Mouse (Mus musculus) heart, adult 11 months (tissue): ENCODE data around the gene Gatad2b.

Source experiments
- DNase-seq: peaks from one replicate; pipeline ENCODE4 v3.0.0; 2022

Gatad2b gene

DNA sequence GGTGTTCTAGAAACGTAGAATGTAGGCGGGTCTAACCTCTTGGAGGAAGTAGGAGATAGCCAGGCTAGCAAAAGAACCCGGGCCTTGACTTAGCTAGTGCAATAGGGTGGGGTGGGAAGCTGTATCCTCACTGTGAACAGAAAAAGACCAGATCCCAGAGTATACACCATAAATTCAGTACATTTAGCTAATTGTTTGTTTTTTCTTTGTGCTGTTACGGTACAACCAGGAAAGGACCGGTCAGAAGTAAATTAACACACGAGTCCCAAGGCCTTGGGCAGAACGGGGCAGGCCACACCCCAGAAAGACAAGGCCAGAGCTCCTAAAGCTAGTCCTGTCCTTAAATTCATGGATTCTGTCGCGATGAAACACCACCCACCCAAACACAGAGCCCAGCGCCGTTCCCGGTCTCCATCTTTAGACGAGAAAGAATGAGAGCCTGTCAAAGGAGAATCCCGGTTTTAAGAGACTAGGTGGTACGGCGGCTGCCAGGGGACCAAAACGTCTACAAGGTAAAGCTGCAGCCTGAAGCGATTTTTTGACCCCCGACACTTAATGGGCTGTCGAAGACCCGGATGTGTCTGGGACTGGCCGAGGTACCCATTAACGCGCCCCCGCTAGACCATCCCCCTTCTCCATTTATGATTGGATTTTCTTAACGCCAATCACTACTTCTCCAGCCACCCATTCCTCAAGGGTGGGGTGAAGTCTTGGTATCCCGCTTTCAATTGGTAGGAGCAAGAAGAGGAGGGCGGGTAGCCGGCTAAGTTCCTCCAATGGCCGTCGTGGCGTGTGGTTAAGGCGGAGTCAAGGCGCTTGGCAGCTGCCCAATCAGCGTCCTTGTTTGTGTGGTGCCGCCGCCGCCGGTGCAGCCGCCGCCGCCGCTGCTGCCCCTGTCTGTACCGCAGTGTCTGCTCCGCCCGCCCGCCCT is at the start of gene Gatad2b:
Gene Gatad2b (plus strand): TSS at position 834 of the 931 bp plus-strand sequence.
- DNase-seq = peak; percentile 100

DNA sequence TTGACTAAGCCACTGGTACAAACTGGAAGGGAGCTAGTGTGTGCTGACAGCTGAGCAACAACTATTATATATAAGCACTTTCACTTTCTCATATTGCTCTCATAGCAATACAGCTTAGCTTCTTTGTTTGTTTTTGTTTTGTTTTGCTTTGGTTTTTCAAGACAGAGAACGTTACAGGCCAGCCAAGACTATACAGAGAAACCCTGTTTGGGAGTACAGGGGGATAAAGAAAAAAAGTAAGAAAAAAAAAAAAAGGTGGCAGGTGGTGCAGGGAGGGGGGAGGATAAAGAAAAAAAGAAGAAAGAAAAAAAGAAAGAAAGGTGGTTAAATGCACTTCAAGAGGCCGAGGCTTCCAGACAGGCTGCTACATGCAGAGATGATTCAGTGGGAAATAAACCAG is 47.6 kb upstream of the Gatad2b start:
- no peak for DNase-seq

DNA sequence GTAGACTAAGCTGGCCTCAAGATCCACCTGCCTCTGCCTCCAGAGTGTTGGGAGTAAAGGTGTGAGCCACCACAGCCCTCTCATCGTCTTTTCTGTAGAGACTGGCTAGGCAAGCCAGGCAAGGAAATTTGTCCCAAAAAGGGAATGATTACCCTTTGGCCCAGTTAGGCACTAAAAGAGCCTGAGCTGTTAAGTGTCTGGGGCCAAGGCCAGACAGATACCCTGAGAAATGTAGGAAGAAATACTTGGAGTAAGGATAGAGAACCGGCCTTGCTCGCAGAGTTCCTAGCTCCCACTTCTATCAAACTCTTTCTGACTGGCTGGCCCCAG is 45.4 kb upstream of the Gatad2b start:
- DNase-seq = no peak

DNA sequence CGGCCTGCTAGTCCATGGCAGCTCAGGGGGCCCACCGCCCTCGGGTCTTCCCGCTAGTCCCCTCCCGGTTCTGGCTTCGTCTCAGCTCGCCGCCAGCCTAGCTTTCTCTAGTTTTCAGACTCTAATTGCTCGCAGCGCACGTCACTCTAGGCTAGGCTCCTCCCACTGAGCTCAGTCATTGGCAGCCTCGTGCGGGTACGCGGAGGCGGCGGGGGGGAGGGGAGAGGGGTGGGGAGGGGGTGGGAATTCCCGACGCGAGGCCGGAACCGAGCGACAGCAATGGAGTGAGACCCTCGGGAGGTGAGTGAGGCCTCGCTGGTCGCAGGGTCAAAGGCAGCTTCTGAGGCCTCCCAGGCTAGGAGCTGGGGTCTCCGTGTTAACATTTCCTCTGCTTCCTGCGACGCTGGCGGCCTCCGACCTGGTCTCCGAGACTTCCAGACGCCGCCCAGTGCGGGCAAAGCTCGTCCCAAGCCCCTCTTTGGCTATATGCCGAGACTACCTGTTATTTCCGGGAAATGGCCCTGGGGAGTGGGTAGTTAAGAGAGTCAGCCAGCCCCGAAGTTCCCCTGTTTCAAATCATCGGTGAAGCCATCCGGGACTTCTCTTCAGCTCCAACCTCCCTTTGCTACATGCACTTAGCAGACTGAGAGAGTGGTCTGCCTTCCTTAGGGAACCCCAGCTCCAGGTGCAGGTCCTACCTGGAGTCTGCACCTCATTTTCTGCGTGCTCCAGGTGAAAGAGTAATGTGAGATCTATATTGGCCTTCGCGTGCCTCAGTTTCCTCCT is 44.8 kb upstream of the Gatad2b start, which contains the start of gene Slc39a1:
Gene Slc39a1 (plus strand): TSS at position 213 of the 786 bp plus-strand sequence.
- DNase-seq = peak; percentile 100

DNA sequence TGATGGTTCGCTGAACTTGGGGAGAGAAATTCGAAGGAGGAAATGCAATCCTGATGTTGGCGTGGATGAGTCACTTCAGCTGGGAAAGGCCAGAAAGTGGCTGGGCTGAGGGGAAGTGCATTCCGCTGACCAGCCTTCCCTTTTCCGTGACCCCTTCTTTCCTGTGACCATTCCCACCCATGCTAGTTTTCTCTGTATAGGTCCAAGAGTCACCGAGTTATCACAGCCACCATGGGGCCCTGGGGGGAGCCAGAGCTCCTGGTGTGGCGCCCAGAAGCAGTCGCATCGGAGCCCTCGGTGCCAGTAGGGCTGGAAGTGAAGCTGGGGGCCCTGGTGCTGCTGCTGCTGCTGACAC is 44.3 kb upstream of the Gatad2b start:
- peak; percentile 97 for DNase-seq

DNA sequence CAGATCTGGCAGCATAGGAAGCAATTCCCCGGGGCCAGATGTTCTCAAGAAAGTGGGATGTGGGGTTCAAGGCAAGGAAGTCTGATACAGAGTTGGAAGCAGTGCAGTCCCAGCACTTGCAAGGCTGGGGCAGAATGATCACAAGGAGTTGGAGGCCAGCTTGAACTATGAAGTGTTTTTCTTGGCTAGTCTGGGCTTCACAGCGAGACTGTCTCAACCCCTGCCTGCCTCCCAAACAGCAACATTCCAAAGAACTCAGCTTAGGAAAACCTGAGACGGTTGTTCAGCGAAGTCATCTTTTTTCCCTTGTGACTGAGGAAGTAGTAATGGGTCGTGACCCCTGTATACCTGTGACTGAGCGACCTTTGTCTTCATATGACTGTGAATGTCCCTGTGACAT is 42.2 kb upstream of the Gatad2b start:
- peak; percentile 91 for DNase-seq

DNA sequence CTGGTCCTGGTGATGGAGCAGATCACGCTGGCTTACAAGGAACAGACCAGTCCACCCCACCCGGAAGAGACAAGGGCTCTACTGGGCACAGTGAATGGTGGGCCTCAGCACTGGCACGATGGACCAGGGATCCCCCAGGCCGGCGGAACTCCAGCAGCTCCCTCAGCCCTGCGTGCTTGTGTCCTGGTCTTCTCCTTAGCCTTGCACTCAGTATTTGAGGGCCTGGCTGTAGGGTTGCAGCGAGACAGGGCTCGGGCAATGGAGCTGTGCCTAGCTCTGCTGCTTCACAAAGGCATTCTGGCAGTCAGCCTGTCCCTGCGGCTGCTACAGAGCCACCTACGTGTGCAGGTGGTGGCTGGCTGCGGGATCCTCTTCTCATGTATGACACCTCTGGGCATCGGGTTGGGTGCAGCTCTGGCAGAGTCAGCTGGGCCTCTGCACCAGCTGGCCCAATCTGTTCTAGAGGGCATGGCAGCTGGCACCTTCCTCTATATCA is 41.2 kb upstream of the Gatad2b start:
- DNase-seq = peak; percentile 92

DNA sequence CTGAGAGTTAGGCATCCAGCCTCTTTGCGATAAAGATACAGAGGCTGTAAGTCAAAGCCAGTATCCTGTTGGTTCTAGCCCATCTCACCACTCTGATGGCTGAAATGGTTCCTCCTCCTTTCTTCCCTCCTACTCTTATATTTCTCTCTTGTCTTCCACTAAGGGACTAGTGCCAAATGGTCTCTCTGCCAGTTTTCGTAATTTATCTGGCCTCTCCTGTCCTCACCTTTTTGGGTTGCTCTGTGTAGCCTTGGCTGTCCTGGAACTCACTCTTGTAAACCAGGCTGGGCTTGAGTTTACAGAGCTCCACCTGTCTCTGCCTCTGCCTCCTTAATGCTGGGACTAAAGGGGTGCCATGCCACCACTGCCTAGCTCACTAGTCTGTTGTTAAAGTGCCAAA is 40.3 kb upstream of the Gatad2b start:
- peak; percentile 90 for DNase-seq

DNA sequence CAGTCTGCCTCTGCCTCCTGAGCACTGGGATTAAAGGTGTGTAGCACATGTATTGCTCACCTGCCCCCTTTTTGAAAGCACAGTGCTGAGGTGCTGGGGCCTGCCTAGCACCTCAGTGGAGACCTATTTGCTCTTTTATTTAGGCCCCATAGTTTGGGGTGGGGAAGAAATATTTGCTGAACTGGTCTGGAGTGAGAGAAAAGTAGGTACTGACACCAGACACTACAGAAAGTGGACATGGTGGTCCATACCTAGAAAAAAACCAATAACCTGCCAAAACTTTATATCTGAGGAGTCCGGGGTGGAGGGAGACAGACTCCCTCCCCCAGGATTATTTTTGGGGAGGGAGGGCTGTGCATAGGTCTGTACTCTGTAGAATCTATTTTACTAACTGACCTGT is 39.8 kb upstream of the Gatad2b start:
- DNase-seq = peak; percentile 85

DNA sequence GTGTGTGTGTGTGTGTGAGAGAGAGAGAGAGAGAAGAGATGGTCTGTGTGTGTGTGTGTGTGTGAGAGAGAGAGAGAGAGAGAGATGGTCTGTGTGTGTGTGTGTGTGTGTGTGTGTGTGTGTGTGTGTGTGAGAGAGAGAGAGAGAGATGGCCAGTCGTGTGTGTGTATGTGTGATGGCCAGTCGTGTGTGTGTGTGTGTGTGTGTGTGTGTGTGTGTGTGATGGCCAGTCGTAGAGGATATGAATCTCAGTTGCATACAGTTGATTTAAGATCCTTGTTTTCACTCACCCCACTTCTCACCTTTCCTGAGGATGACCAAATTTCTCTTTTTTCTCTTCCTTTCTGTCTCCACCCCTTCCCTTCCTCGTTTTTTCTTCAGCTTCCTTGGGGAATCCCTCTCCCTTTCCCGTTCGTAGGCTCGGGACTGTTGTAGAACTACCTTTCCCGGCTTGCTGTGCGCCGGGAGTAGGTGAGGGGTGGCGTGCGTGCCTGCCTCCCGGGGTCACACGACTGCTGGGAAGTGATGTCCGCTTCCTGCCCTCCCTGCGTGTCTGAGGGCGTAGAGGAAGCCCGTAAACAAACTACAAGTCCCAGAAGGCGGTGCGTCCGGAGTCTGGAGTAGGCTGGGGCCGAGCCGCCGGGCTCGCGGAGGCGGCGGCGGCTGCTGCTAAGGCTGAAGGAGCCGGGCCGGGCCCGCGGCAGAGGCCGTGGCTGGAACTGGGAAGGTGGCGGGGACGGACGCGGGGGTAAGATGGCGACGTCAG is 39.1 kb upstream of the Gatad2b start, which contains the start of gene Crtc2:
Gene Crtc2 (plus strand): TSS at position 511 of the 766 bp plus-strand sequence.
- peak; percentile 100 for DNase-seq

DNA sequence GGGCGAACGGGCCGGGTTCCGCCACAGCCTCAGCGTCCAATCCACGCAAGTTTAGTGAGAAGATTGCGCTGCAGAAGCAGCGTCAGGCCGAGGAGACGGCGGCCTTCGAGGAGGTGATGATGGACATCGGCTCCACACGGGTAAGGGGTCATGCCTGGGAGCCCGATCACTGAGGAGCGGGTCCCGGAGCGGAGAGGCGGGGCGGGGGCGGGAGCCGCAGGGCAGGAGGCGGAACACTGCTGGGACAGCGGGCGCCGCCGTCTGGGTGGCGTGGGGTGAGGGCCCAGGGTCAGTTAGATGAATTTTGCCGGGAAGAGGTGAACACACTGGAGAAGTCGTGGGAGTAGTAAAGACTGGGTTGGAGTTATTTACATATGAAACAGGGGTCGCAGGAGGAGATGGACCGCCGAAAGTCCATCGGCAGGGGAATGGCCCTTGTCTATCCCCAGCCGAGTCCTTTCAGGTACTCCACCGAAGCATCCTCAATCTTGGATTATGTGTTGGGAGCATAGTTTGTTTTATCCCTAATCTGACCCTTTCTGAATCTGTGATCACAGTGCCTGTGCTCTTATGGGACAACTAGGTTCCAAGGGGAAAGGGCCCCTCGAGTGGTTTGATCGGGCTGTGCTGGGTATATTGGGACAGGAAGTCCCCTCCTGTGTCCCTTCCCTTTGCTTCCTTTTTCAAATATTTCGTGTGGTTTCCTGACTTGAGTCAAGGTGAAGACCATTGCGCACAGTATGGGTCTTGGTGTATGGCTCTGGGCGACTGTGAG is 38.4 kb upstream of the Gatad2b start:
- DNase-seq = peak; percentile 93

DNA sequence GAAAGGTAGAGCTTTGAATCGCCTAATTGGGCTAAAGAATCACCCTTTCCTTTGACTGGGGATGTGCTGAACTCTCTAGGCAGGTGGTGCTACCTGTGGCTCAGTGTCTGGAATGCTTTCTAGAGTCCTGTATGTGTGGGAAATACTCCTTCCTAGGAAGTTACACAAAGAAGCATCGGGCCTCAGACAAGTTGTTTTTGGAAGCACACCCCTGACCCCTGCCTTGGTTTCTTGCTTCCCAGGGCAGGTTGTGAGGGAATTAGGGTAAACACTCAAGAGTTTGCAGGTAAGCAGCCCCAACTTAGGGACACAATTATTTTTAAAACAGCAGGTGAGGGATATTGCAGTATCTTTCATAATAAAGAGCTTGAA is 37.8 kb upstream of the Gatad2b start:
- no peak for DNase-seq

DNA sequence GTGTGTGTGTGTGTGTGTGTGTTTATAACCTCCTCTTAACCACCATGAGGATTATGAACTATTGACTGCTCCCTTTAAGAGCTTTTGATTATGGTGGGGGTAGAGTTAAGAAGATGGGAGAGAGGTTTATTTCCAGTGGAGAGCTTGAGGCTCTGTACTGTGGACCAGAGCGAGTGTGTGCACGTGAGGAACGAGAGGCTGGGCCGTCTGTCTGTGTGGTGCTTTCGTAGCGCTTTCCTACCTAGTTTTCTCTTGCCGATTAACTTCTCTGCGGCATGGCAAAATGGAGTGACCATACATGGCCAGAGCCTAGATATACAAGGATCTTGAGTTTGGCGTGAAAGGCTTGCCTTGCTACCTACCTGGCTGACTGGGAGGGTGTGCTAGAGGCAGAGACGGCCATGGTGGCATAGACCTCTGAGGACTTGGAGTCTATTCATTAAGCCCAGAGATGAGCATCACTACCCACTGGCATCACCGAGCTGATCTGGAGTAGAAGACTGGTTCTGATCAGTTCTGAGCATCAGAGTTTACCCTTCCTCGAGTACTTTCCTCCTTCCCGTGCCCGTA is 37.1 kb upstream of the Gatad2b start:
- peak; percentile 91 for DNase-seq

DNA sequence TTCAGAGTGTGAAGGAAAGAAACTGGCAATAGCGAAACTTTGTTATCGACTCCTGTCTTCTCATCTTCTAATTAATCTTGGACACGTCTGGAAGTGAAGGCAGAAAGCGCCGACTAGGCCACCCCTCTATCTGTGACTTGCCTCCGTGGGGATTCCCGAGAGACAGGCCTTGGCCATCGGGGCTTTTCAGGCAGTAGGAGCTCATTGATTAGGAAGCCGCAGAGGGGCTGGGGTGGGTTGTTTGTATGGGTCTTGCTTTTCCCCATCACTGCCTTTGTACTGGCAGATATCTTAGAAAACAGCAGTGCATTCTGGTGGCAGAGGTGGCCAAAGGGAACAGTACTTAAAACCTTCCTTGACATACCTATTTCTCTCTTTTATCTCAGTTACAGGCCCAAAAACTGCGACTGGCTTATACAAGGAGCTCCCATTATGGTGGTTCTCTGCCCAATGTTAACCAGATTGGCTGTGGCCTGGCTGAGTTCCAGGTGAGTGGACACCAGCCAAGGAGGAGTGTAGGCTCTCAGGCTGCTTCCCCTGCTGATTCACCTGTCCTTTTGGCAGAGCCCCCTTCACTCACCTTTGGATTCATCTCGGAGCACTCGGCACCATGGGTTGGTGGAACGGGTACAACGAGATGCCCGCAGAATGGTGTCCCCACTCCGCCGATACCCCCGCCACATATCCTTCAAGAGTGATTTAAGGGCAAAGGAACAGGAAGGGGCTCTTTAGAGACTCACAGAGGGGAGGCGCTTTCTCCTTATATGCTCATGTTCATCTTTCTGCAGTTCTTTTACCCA is 36.0 kb upstream of the Gatad2b start:
- peak; percentile 91 for DNase-seq

DNA sequence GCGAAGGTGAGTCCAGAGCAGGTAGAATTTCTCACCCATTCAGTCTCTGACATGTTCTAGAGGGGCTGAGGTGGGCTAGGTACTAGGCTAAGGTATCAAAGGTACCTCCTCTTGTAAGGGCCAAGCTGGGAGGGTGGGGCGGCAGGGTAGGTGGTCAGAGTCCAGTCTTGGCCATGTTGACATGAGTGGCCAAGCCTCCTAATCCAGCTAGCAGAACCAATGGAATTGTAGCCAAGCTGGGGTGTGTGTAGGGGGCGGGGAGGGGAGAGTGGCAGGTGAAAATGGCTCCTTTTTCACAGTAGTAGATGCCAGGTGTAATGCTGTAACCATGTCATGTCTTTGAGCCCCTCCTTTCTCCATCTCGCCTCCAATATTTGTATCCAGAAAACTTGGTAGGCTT is 34.5 kb upstream of the Gatad2b start:
- peak; percentile 90 for DNase-seq

DNA sequence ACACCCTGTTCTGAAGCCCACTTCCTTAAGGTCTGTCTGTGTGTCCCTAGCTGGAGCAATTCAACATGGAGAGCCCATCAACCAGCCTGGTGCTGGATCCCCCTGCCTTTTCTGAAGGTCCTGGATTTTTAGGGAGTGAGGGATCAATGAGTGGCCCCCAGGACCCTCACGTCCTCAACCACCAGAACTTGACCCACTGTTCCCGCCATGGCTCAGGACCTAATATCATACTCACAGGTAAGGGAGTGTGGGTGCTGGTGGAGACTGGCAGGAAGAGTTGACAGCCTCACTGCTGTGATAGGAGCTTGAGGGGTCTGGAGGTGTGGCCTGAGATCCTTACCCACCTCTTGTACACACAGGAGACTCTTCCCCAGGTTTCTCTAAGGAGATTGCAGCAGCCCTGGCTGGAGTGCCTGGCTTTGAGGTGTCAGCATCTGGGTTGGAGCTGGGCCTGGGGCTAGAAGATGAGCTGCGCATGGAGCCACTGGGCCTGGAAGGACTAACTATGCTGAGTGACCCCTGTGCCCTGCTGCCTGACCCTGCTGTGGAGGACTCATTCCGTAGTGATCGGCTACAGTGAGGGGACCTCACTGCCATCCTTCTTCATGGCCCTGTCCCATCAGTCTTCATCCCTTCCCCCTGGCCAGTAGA is 29.7 kb upstream of the Gatad2b start:
- DNase-seq = peak; percentile 91

DNA sequence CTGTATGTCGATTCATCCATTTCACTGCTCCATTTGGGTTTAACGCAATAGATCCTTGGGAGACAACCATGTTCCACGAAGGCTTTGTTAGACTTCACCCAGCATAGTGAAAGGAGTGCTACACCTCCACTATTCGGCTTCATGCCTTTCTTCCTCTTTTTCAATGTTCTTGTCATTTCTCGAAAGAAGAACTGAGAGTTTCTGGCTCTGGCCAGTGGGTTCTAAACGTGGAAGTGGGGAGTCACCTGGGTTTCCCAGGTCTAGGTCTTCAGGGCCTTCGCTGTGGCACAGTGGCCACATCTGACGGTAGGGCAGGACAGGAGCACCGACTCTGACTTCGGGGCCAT is 28.3 kb upstream of the Gatad2b start:
- no peak for DNase-seq

DNA sequence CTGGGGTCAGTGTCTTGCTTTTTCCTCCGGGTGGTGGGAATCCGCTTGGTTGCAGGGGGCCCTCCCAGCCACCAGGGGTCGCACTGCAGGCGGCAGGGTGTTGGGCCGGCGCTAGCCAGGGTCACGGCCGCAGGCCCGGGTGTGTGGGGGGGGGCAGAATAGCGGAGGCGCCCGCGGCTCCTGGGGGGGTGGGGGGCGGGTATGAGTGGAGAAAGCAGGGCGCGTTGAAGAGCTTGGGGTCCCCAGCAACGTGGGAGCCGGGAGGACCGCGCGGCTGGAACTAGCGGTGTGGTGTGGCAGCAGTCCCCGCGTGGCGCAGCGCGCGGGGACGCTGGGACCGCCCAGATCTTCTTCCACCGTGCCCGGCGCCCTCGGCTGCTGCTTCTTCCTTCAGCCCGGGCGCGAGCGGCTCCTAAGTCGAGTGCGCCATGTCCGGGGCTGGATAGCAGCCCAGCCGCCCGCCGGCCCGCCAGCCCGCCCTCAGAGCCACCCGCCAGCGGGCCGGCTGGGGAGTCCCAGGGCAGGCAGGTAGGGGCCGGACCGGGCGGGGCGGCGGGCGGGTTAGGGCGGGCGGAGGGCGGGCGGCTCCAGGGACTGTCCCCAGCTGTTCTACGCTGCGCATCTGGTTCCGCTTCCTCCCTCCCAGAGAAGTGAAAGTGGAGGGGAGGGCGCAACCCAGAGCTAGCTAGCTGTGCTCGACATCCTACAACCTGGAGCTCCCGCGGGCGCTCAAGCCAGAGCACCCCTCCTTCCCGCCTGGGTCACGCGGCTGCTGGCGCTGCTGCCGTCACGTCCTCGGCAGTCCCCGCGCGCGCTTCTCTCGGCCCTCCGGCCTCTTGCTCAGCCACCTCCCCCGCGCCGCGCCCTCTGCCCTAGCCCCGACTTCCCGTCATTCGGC is 27.7 kb upstream of the Gatad2b start, which contains the start of gene Dennd4b:
Gene Dennd4b (plus strand): TSS at position 152 of the 898 bp plus-strand sequence.
- DNase-seq = peak; percentile 100
